Mouse (Mus musculus) adrenal gland, adult 2 months (tissue): ENCODE results near the gene Zbtb42. TPM values are rescaled to one million over a fixed set of nuclear protein-coding genes. Genes with fewer than 3 reads are reported as not detected.

Experiments used
- DNase-seq: peaks from one replicate; pipeline ENCODE4 v3.0.0; 2021
- microRNA-seq, 2 experiments: library from miRNA; unstranded; fragments of <30 nt; microRNA quantifications; one replicate each; pipeline ENCODE4 v1.2.0; 2021
- polyA plus RNA-seq: library from polyadenylated mRNA; depleted of rRNA; stranded (reverse); fragments of >200 nt; gene quantifications from 2 replicates; pipeline ENCODE4 v1.2.3, GENCODE M21; 2012; rRNA removed
- total RNA-seq, 2 experiments: library from RNA; stranded (reverse); gene quantifications; 2 replicates each; pipeline ENCODE4 v1.2.3; 2021

Zbtb42 gene
- total and polyA plus RNA-seq, 3 experiments = 5.5 to 25.5 (median 15.8) TPM

GRCm38 (mm10) chr12:112730808-112731207 is 52.2 kb downstream of the Zbtb42 start:
- no peak for DNase-seq

Small RNAs within 50 kb of the gene (microRNA-seq; reads per million reads assigned to microRNA genes)
- 0 to 2.0 reads per million in 2 experiments for gene Mir6939

Other genes with a start within 250 kb of the Zbtb42 start
- gene A530016L24Rik, start 189.4 kb upstream of the Zbtb42 start, total RNA-seq = 10 to 100 TPM; 40.0 to 45.4 TPM
- 61.5 and 92.3 TPM in 2 replicates for gene A530016L24Rik, start 189.4 kb upstream of the Zbtb42 start, polyA plus RNA-seq
- gene Tmem179, start 162.1 kb upstream of the Zbtb42 start, total RNA-seq = 10 to 100 TPM in 1 of 2 experiments, 1 to 10 TPM in 1; 2.7 to 10.5 TPM
- gene Tmem179, start 162.1 kb upstream of the Zbtb42 start, polyA plus RNA-seq = 6.1 and 8.8 TPM in 2 replicates
- gene Inf2, start 90.0 kb upstream of the Zbtb42 start, total RNA-seq = 10 to 100 TPM; 20.7 to 40.6 TPM
- 45.0 and 47.9 TPM in 2 replicates for gene Inf2, start 90.0 kb upstream of the Zbtb42 start, polyA plus RNA-seq
- 10 to 100 TPM; 10.7 to 39.1 TPM for gene Adssl1, start 58.8 kb upstream of the Zbtb42 start, total RNA-seq
- gene Adssl1, start 58.8 kb upstream of the Zbtb42 start, polyA plus RNA-seq = 10.6 and 11.0 TPM in 2 replicates
- 10 to 100 TPM; 23.6 to 53.6 TPM for gene Siva1, start 34.1 kb upstream of the Zbtb42 start, total RNA-seq
- gene Siva1, start 34.1 kb upstream of the Zbtb42 start, polyA plus RNA-seq = 49.1 and 67.3 TPM in 2 replicates
- gene Akt1, start 3.9 kb upstream of the Zbtb42 start, total RNA-seq = 100 to 1,000 TPM; 267 to 369 TPM
- gene Akt1, start 3.9 kb upstream of the Zbtb42 start, polyA plus RNA-seq = 291 and 463 TPM in 2 replicates
- gene Cep170b, start 41.6 kb downstream of the Zbtb42 start, total RNA-seq = 10 to 100 TPM; 48.8 to 52.1 TPM
- gene Cep170b, start 41.6 kb downstream of the Zbtb42 start, polyA plus RNA-seq = 49.0 and 52.5 TPM in 2 replicates
- 10 to 100 TPM; 10.1 to 13.0 TPM for gene Pld4, start 81.8 kb downstream of the Zbtb42 start, total RNA-seq
- 28.0 and 29.5 TPM in 2 replicates for gene Pld4, start 81.8 kb downstream of the Zbtb42 start, polyA plus RNA-seq
- gene Ahnak2, start 123.8 kb downstream of the Zbtb42 start, total RNA-seq = 10 to 100 TPM in 1 of 2 experiments, 1 to 10 TPM in 1; 3.6 to 10.0 TPM
- gene Ahnak2, start 123.8 kb downstream of the Zbtb42 start, polyA plus RNA-seq = 1.7 and 2.2 TPM in 2 replicates
- gene Clba1, start 130.1 kb downstream of the Zbtb42 start, total RNA-seq = 10 to 100 TPM in 1 of 2 experiments, 1 to 10 TPM in 1; 4.1 to 14.3 TPM
- gene Clba1, start 130.1 kb downstream of the Zbtb42 start, polyA plus RNA-seq = 10.2 and 12.4 TPM in 2 replicates
- 10 to 100 TPM; 11.0 to 13.0 TPM for gene Cdca4, start 150.6 kb downstream of the Zbtb42 start, total RNA-seq
- gene Cdca4, start 150.6 kb downstream of the Zbtb42 start, polyA plus RNA-seq = 8.1 and 9.4 TPM in 2 replicates
- gene Gpr132, start 189.4 kb downstream of the Zbtb42 start, total RNA-seq = under 1 TPM; 0.26 to 0.59 TPM
- 1.3 TPM in 2 replicates for gene Gpr132, start 189.4 kb downstream of the Zbtb42 start, polyA plus RNA-seq